Mouse (Mus musculus) liver, embryonic 15.5 days (tissue): ENCODE results near the gene Pde4d. TPM values are rescaled to one million over a fixed set of nuclear protein-coding genes. Genes with fewer than 3 reads are reported as not detected.

Source experiments
- ATAC-seq: fragments of 200-750 bp; cut with Nextera tagmentation; 2 replicates; pipeline ENCODE4 v1.8.0; 2017; ENCODE audit warnings: moderate number of reproducible peaks, mild to moderate bottlenecking, moderate library complexity; ENCODE audit not compliant: insufficient read depth
- H3K27ac ChIP-seq: fragments of 300-500 bp; sonication (generic); replicated peaks from 2 replicates; pipeline ENCODE4 v1.5.1; 2015; ENCODE audit warnings: mild to moderate bottlenecking, inconsistent platforms
- H3K27me3 ChIP-seq: fragments of 300-500 bp; sonication (generic); 2 replicates; pipeline ENCODE4 v1.6.1; 2015; ENCODE audit warnings: mild to moderate bottlenecking, inconsistent platforms
- H3K36me3 ChIP-seq: fragments of 300-500 bp; sonication (generic); replicated peaks from 2 replicates; pipeline ENCODE4 v1.6.1; 2015; ENCODE audit warnings: moderate library complexity, mild to moderate bottlenecking, inconsistent platforms
- H3K4me1 ChIP-seq: fragments of 300-500 bp; sonication (generic); replicated peaks from 2 replicates; pipeline ENCODE4 v1.6.1; 2015; ENCODE audit warnings: inconsistent platforms
- H3K4me2 ChIP-seq: fragments of 300-500 bp; sonication (generic); 2 replicates; pipeline ENCODE4 v1.6.1; 2015; ENCODE audit warnings: moderate library complexity, mild to moderate bottlenecking, inconsistent platforms
- H3K4me3 ChIP-seq: fragments of 300-500 bp; sonication (generic); replicated peaks from 2 replicates; pipeline ENCODE4 v1.5.1; 2015; ENCODE audit warnings: mild to moderate bottlenecking, inconsistent platforms
- H3K9ac ChIP-seq: fragments of 300-500 bp; sonication (generic); 2 replicates; pipeline ENCODE4 v1.6.1; 2015; ENCODE audit warnings: moderate library complexity, mild to moderate bottlenecking, inconsistent platforms
- H3K9me3 ChIP-seq: fragments of 300-500 bp; sonication (generic); replicated peaks from 2 replicates; pipeline ENCODE4 v1.6.1; 2016; ENCODE audit warnings: inconsistent platforms
- WGBS: fragments of 180-500 bp; shearing (Covaris S2); methylation state at CpG from one replicate; pipeline ENCODE4 v1.1.7; 2015; ENCODE audit warnings: mixed read lengths; ENCODE audit not compliant: insufficient replicate concordance; 5-methylcytosine and 5-hydroxymethylcytosine counted together
- polyA plus RNA-seq: library from polyadenylated mRNA; unstranded; fragments of >200 nt; fragmentation: Nextera tagmentation; extraction: Ambion mirVana; gene quantifications from 2 replicates; pipeline ENCODE4 v1.2.1, GENCODE M21; 2015

Pde4d gene
- polyA plus RNA-seq, 1 experiment from 2014 or later, result 13.2 TPM

DNA sequence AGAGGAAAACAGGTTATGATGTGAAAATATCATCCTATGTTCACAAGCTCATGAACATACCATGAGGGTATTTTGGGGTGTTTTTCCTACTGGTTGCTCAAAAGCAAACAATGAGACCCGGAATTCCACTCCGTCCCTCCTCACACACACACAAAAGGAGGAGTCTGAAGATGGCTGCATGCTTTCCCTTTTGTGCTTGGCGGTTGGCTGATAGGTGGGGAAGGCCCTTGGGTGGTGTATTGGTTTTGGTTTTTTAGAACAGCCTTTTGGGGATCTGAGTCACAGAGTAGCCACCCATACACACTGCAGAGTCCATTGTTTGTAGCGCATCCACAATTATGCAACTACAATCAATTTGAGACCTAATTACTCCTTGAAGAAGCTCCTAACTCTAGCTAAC is 1257.4 kb downstream of the Pde4d start:
- no peaks in the 10 kb centered on the region for H3K9me3 ChIP-seq

DNA sequence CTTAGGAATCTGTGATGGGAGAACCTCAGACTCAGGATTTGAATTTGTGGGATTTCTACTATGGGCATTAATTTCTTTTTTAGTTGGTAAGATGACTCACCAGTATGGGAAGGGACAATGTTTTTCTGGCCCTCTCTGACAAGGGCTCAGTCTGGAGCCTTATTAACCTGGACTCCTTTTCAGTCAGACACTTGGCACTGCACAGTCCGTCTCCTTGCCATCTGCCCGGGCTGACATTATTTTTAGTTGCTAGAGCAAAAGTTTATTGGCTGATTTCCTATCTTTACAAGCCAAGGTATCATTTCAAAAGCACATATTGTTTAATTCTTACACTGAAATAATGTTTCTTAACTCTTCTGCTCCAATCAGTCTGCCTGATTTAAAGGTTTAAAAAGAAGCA is 1258.6 kb downstream of the Pde4d start:
- Histone ChIP-seq H3K4me1 (no peaks in the 10 kb centered on the region), H3K9ac (no peak overlapping the region), H3K36me3 (peaks cover 13% of the 10 kb centered on the region), H3K4me3 (no peak overlapping the region), H3K4me2 (no peak overlapping the region), H3K9me3 (no peaks in the 10 kb centered on the region), H3K27ac (no peak overlapping the region), H3K27me3 (no peaks in the 10 kb centered on the region)
- no peak for ATAC-seq
- 73% methylated on average over 2 of the region's 2 CpGs for WGBS

More for the DNA sequence above, 1257.4 kb downstream of the Pde4d start:
- H3K4me3 ChIP-seq, result no peak overlapping the region
- H3K36me3 ChIP-seq, result peaks cover 13% of the 10 kb centered on the region
- WGBS, result 92% methylated on average over 4 of the region's 4 CpGs
- H3K4me1 ChIP-seq, result no peaks in the 10 kb centered on the region
- no peak overlapping the region for H3K27ac ChIP-seq
- H3K4me2 ChIP-seq, result no peak overlapping the region
- no peaks in the 10 kb centered on the region for H3K27me3 ChIP-seq
- no peak for ATAC-seq
- H3K9ac ChIP-seq, result no peak overlapping the region

DNA sequence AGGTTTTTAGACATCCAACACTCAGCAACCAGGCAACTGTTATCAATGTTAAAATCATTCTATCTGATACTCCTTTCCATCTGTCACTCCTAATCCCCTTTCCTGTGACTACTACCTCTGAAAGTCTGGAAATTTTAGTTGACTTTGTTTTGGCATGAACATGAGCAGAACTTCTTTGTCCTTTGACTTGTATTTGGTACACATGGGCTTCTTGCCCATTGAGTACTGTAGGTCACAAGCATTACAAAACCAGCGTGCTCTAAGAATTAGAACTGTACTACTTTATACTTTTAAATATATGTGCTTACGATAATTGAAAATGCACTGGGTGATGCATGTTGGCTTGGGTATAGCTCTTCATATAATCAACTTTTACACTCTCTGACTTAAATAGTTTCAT is 1264.8 kb downstream of the Pde4d start:
- H3K4me3 ChIP-seq, result no peak overlapping the region
- H3K36me3 ChIP-seq, result 0 out of 2 replicates have a peak, but pooled peaks cover 8% of the 10 kb centered on the region
- peaks cover 5% of the 10 kb centered on the region; the same call in 1 of the 2 replicates for H3K4me1 ChIP-seq
- WGBS, result 84% methylated on average over 2 of the region's 2 CpGs
- H3K9me3 ChIP-seq, result no peaks in the 10 kb centered on the region
- no peak overlapping the region for H3K27ac ChIP-seq
- no peaks in the 10 kb centered on the region for H3K27me3 ChIP-seq
- no peak overlapping the region for H3K4me2 ChIP-seq
- ATAC-seq, result no peak
- no peak overlapping the region for H3K9ac ChIP-seq

DNA sequence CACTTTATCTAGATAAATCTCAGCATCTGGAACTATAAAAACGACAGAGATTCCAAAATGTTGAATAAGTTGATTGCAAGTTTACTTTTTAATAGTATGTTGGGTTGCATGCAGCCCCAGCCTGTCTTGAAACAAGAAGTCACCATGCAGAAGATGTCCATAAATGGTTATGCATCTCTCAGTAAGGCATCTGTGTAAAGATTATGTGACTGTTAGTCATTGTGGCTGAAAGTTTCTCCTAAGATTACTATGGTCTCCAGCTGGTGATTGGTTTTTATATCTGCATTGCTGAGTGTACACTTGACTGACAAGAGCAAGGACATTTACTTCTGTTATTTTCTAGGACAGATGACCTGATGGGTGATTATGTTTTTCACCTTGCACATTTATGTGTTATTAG is 1265.6 kb downstream of the Pde4d start:
- Histone ChIP-seq H3K9me3 (no peaks in the 10 kb centered on the region), H3K4me3 (no peak overlapping the region), H3K27me3 (no peaks in the 10 kb centered on the region), H3K4me2 (no peak overlapping the region), H3K9ac (no peak overlapping the region), H3K27ac (no peak overlapping the region), H3K4me1 (peaks cover 5% of the 10 kb centered on the region; the same call in 1 of the 2 replicates), H3K36me3 (0 out of 2 replicates have a peak, but pooled peaks cover 8% of the 10 kb centered on the region)
- 58% methylated on average over 1 of the region's 1 CpGs for WGBS
- no peak for ATAC-seq

DNA sequence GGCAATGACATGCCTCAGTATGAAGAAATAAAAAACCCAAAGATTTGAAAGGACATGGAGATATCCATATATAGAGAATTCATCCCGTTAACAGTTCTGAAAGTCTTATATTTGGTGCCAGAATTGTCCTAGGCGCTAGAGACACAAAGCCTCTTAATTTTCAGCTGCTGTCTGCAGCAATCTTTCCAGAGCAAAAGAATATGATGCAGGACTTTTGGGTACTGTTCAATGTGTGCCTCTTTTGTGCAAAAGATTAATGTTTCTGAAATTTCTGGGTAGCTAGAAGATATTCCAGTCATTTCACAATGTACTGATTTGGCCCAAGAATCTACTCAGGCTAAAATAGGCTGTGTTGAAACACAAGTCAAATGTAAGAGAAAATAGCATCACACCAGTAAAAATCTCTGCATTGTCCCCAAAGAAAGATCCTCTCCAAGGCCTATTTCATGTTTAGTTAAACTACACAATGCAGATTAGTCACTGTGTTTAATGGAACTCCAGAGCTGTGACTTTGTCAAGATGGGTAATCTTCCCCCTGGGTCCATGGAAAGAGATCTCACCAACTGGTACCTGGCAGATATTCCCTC is 1270.5 kb downstream of the Pde4d start:
- ATAC-seq, result no peak
- Histone ChIP-seq H3K9ac (no peak overlapping the region), H3K4me2 (no peak overlapping the region), H3K4me3 (no peak overlapping the region), H3K4me1 (peaks cover 4% of the 10 kb centered on the region; the same call in 1 of the 2 replicates), H3K9me3 (no peaks in the 10 kb centered on the region), H3K27me3 (no peaks in the 10 kb centered on the region), H3K36me3 (0 out of 2 replicates have a peak, but pooled peaks cover 8% of the 10 kb centered on the region), H3K27ac (no peak overlapping the region)
- 93% methylated on average over 2 of the region's 2 CpGs for WGBS

DNA sequence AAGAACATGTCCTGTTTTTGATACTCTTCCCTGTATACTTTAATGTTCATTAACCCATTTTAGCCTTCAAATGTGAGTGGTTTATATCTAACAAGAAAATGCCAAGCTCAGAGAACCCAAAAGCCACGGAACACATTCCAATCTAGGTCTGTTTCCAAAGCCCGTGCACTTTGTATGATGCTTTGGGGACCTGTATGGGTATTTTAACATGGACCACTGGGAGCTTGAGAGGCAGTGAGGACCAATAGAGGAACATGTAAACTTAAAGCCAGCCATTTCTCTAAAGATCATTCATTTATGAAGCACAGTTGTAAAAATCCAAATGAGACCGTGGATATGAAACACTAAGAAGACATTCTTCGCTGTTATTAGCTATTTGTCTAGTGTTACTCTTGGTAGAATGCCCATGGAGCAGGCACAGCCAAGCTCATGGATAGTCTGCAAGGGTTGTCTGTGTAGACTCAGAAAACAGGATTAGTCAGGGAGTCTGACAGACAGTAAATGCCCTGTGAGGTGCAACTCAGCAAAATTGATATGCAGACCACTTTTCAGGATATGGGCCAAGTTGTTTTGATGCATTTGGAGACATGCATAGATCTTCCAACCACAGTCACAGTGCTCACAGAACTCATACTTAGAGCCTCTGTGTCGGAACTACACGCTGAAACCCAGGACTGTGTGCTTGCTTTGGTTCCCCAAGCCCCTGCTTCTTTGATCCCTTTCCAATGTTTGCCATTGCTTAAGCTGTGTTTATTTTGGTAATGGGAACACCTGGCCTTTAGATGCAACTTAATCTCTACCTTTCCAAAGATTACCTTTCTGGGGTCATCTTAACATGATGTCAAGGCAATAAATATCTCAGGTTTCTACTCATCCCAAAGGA is 1272.7 kb downstream of the Pde4d start:
- no peaks in the 10 kb centered on the region for H3K9me3 ChIP-seq
- H3K27me3 ChIP-seq, result no peaks in the 10 kb centered on the region
- H3K9ac ChIP-seq, result no peak overlapping the region
- no peak overlapping the region for H3K27ac ChIP-seq
- ATAC-seq, result 0 out of 2 replicates have a peak, but pooled peaks have one; percentile 25
- 83% methylated on average over 6 of the region's 6 CpGs for WGBS
- H3K4me1 ChIP-seq, result peaks cover 4% of the 10 kb centered on the region; the same call in 1 of the 2 replicates
- no peak overlapping the region for H3K4me3 ChIP-seq
- no peak overlapping the region for H3K4me2 ChIP-seq
- H3K36me3 ChIP-seq, result 0 out of 2 replicates have a peak, but pooled peaks cover 5% of the 10 kb centered on the region

DNA sequence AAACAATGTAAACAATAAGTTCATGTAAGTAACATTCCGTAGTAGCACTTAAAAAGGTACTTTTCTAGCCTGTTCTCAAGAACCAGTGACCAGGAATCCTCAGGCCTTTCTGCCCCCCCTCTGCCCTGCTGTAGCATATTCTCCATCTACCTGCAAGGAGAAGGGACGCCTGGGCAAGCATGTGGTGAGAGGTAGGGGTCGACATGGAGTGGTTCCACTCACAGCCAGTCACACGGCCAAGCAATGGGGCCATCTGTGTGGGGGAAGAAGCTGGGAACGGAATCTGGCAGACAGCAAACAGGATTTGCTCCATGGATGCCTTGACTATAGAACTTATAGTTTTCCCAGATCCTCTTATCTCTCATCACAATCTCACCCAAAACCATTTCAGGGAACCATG is 1277.6 kb downstream of the Pde4d start:
- Histone ChIP-seq H3K4me1 (peaks cover 6% of the 10 kb centered on the region; the same call in 1 of the 2 replicates), H3K4me3 (no peak overlapping the region), H3K27me3 (no peaks in the 10 kb centered on the region), H3K9ac (no peak overlapping the region), H3K4me2 (no peak overlapping the region), H3K36me3 (0 out of 2 replicates have a peak, but pooled peaks cover 4% of the 10 kb centered on the region), H3K9me3 (no peaks in the 10 kb centered on the region), H3K27ac (no peak overlapping the region)
- ATAC-seq, result no peak
- 80% methylated on average over 5 of the region's 5 CpGs for WGBS

DNA sequence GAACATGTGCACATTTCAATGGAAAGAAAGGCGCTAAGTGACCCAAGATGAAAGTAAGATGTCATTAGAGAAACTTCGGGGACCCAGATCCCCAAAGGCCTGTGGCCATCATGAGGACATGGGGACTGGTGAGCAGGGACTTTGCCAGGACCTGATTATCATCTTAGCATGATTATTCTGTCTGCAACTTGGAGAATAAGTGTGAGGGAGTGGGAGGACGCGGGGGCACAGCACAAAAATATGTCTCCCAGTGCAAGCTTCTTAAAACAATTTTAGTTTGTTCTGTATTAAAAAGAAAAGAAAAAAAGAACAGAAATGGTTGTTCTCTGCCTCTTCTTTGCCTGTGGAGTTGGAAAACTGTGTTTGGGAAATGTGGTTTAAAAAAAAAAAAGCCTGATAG is 1279.9 kb downstream of the Pde4d start:
- ATAC-seq, result no peak
- Histone ChIP-seq H3K9me3 (no peaks in the 10 kb centered on the region), H3K4me3 (no peak overlapping the region), H3K4me2 (no peak overlapping the region), H3K4me1 (0 out of 2 replicates have a peak, but pooled peaks cover 3% of the 10 kb centered on the region), H3K27me3 (no peaks in the 10 kb centered on the region), H3K36me3 (0 out of 2 replicates have a peak, but pooled peaks cover 4% of the 10 kb centered on the region), H3K9ac (no peak overlapping the region), H3K27ac (no peak overlapping the region)
- 82% methylated on average over 4 of the region's 4 CpGs for WGBS

DNA sequence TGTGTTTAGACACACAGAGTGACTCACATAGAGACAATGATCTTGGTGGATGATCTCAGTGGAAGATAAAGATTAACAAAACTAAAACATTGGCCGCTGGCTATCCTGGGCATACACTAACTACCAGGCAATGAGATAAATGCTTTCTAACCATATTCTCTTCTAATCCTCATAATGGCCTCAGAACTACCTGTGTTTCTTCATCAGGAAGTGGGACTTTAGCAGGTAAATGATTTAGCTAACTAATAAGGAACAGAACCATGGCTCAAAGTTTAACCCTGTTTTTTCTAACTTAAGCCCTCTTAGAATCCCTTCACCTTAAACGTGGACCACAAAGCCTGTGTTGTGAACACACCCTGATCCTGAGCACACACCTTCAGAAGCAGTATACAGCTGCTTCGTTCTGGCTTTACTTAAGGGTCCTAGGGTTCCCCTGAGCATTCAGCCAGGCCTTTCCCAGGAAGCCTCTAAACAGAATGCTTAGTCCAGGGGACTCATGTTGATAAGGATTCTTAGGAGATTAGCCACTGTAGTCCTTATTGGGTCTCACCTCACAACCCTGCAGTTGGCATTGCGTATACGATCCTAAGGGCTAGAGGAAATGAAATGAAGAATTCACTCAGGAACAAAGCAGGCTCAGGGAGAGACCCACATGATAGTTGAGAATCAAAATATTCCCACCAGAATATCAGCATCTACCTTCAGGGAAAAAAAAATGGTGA is 1283.1 kb downstream of the Pde4d start:
- Histone ChIP-seq H3K9ac (no peak overlapping the region), H3K9me3 (no peaks in the 10 kb centered on the region), H3K36me3 (no peaks in the 10 kb centered on the region), H3K4me2 (no peak overlapping the region), H3K4me1 (0 out of 2 replicates have a peak, but pooled peaks cover 3% of the 10 kb centered on the region), H3K27me3 (no peaks in the 10 kb centered on the region), H3K27ac (no peak overlapping the region), H3K4me3 (no peak overlapping the region)
- WGBS, result 71% methylated on average over 5 of the region's 5 CpGs
- ATAC-seq, result no peak

DNA sequence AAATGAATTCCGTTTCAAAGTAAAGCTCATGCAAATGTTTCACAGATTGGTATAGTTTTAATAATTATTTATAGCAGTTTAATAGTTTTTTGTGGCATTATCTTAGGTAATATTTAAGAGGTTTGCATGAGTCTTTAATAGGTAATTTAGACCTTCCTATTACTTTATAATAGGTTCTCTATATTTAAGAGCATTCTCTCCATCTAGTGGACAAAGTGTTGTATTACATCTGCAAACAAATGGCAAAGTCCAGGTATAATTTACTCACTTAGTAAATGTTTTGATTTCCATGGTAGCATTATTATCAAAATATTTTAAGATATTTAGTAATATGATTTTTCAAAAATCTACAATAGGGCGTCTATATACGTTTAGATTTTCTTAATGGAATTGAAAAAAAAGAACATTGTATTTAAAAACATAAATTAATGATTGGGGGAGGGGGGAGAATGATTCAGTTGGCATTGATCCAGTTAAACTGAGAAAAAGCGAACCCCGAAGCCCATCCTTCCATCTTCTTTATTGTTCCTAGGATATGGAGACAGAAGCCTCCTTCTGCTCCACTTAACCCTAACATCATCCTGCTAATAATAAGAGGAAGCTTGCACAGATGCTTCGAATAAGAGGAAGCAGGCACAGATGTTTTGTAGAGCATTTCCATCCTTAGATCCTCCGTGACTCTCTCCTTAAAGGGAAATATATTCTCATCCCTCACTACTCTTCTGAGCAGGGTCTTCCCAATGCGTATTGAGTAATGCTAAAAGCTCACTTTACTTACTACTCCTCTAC is 1286.7 kb downstream of the Pde4d start:
- H3K4me1 ChIP-seq, result 0 out of 2 replicates have a peak, but pooled peaks cover 3% of the 10 kb centered on the region
- no peak overlapping the region for H3K9ac ChIP-seq
- WGBS, result 44% methylated on average over 8 of the region's 8 CpGs
- H3K27me3 ChIP-seq, result no peaks in the 10 kb centered on the region
- H3K36me3 ChIP-seq, result peaks cover 11% of the 10 kb centered on the region
- no peaks in the 10 kb centered on the region for H3K9me3 ChIP-seq
- H3K4me3 ChIP-seq, result no peak overlapping the region
- no peak overlapping the region for H3K4me2 ChIP-seq
- no peak for ATAC-seq
- no peak overlapping the region for H3K27ac ChIP-seq
